Mouse (Mus musculus) neural tube, embryonic 15.5 days (tissue): ENCODE measurements around the gene Ip6k3. TPM values are rescaled to one million over a fixed set of nuclear protein-coding genes. Genes with fewer than 3 reads are reported as not detected.

Experiments
- ATAC-seq: fragments of 200-750 bp; cut with Nextera tagmentation; 2 replicates; pipeline ENCODE4 v1.8.0; 2017; ENCODE audit warnings: mild to moderate bottlenecking, moderate TSS enrichment, moderate library complexity; ENCODE audit not compliant: low FRiP score
- H3K27ac ChIP-seq: fragments of 300-500 bp; sonication (generic); replicated peaks from 2 replicates; pipeline ENCODE4 v1.5.1; 2015; ENCODE audit warnings: mild to moderate bottlenecking, inconsistent platforms
- H3K27me3 ChIP-seq: fragments of 300-500 bp; sonication (generic); replicated peaks from 2 replicates; pipeline ENCODE4 v1.6.1; 2015; ENCODE audit warnings: inconsistent platforms
- H3K36me3 ChIP-seq: fragments of 300-500 bp; sonication (generic); 2 replicates; pipeline ENCODE4 v1.6.1; 2015; ENCODE audit warnings: inconsistent platforms
- H3K4me1 ChIP-seq: fragments of 300-500 bp; sonication (generic); 2 replicates; pipeline ENCODE4 v1.6.1; 2015; ENCODE audit warnings: inconsistent platforms
- H3K4me2 ChIP-seq: fragments of 300-500 bp; sonication (generic); 2 replicates; pipeline ENCODE4 v1.6.1; 2015; ENCODE audit warnings: inconsistent platforms, mild to moderate bottlenecking, moderate library complexity
- H3K4me3 ChIP-seq: fragments of 300-500 bp; sonication (generic); replicated peaks from 2 replicates; pipeline ENCODE4 v1.5.1; 2015; ENCODE audit warnings: mild to moderate bottlenecking, inconsistent platforms
- H3K9ac ChIP-seq: fragments of 300-500 bp; sonication (generic); replicated peaks from 2 replicates; pipeline ENCODE4 v1.6.1; 2015; ENCODE audit warnings: mild to moderate bottlenecking, inconsistent platforms
- H3K9me3 ChIP-seq: fragments of 300-500 bp; sonication (generic); replicated peaks from 2 replicates; pipeline ENCODE4 v1.6.1; 2016; ENCODE audit warnings: inconsistent platforms
- WGBS: fragments of 180-500 bp; shearing (Covaris S2); methylation state at CpG from one replicate; pipeline ENCODE4 v1.1.7; 2015; ENCODE audit warnings: mixed read lengths; 5-methylcytosine and 5-hydroxymethylcytosine counted together
- polyA plus RNA-seq: library from polyadenylated mRNA; unstranded; fragments of >200 nt; fragmentation: Nextera tagmentation; extraction: Ambion mirVana; gene quantifications from 2 replicates; pipeline ENCODE4 v1.2.1, GENCODE M21; 2015

The Ip6k3 gene
- polyA plus RNA-seq, 1 experiment from 2014 or later, result 0.23 TPM

DNA sequence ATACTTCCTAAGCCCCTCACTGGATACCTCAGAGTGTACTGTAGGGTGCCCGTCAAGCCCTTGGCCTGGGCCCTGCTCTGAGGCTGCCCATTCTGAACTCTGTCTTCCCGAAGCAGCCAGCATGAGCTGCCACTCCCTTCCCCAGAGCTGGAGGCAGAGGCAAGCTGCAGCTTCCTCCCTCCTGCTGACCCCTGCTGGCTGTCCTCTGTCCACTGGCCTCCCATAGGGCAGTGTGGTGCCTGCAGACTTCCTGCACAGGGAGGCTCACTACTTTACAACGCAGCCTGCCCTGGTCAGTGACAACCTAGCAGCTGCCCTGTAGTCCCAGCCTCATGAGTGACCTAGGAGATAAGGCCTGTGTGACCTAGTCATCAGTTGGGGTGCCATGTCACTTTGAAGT lies 14.1 kb upstream of the Ip6k3 start:
- peaks cover 4% of the 10 kb centered on the region; the same call in 1 of the 2 replicates for H3K4me1 ChIP-seq
- no peak for ATAC-seq
- H3K36me3 ChIP-seq, result no peaks in the 10 kb centered on the region
- 35% methylated on average over 3 of the region's 3 CpGs for WGBS
- no peak overlapping the region for H3K27ac ChIP-seq
- H3K4me2 ChIP-seq, result no peak overlapping the region
- no peaks in the 10 kb centered on the region for H3K9me3 ChIP-seq
- no peak overlapping the region for H3K9ac ChIP-seq
- no peaks in the 10 kb centered on the region for H3K27me3 ChIP-seq
- H3K4me3 ChIP-seq, result no peak overlapping the region

DNA sequence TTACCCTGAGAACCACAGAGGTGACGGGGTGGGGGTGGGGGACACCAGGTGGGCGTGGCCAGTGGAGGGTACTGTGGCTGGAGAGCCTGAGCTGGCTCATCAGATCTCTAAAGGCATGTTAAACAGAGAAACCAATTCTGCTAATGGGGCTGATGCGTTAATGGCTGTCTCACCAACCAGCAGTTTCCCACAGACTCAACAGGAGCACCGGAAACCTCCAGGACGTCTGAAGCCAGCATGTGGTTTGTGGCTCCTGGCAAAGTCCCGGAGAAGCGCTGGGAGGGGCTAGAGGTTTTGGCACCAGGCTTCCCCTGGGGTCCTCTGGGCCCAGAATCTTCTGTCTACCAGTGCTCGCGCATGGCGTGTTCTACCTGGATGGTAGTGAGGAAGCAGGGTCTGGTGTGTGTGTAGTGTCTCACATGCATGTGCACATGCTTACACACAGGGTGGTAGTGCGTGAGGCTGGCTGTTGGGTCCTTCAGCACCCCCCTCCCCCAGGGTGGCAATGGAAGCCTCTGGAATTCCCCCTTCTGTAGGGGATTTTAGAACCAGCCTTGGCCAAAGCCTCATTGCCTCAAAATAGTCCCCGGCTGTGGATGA lies 12.2 kb upstream of the Ip6k3 start:
- H3K9ac ChIP-seq, result no peak overlapping the region
- WGBS, result 51% methylated on average over 12 of the region's 12 CpGs
- H3K4me3 ChIP-seq, result no peak overlapping the region
- no peak overlapping the region for H3K4me2 ChIP-seq
- no peak for ATAC-seq
- peaks cover 20% of the 10 kb centered on the region for H3K4me1 ChIP-seq
- H3K27me3 ChIP-seq, result no peaks in the 10 kb centered on the region
- H3K36me3 ChIP-seq, result no peaks in the 10 kb centered on the region
- no peaks in the 10 kb centered on the region for H3K9me3 ChIP-seq
- H3K27ac ChIP-seq, result no peak overlapping the region

- Histone ChIP-seq H3K9ac (no peak overlapping the region), H3K4me3 (no peak overlapping the region), H3K9me3 (no peaks in the 10 kb centered on the region), H3K4me1 (peaks cover 20% of the 10 kb centered on the region), H3K27me3 (no peaks in the 10 kb centered on the region), H3K4me2 (no peak overlapping the region), H3K27ac (no peak overlapping the region), H3K36me3 (no peaks in the 10 kb centered on the region)
- 82% methylated on average over 17 of the region's 17 CpGs for WGBS
- ATAC-seq, result no peak
Observed at GRCm38 (mm10) chr17:27178427-27179177, 11.0 kb upstream of the Ip6k3 start.

GRCm38 (mm10) chr17:27178019-27178418 lies 10.4 kb upstream of the Ip6k3 start:
- Histone ChIP-seq H3K27me3 (no peaks in the 10 kb centered on the region), H3K27ac (no peak overlapping the region), H3K9ac (no peak overlapping the region), H3K4me1 (peaks cover 20% of the 10 kb centered on the region), H3K9me3 (no peaks in the 10 kb centered on the region), H3K4me2 (no peak overlapping the region), H3K36me3 (no peaks in the 10 kb centered on the region), H3K4me3 (no peak overlapping the region)
- 94% methylated on average over 9 of the region's 9 CpGs for WGBS
- no peak for ATAC-seq

- WGBS, result 80% methylated on average over 4 of the region's 4 CpGs
- Histone ChIP-seq H3K9me3 (no peaks in the 10 kb centered on the region), H3K27ac (no peak overlapping the region), H3K4me3 (no peak overlapping the region), H3K9ac (no peak overlapping the region), H3K27me3 (no peaks in the 10 kb centered on the region), H3K4me2 (no peak overlapping the region), H3K36me3 (no peaks in the 10 kb centered on the region), H3K4me1 (peaks cover 20% of the 10 kb centered on the region)
- no peak for ATAC-seq
Observed at GRCm38 (mm10) chr17:27176754-27177153, 9.2 kb upstream of the Ip6k3 start.

GRCm38 (mm10) chr17:27176287-27176686 lies 8.7 kb upstream of the Ip6k3 start:
- Histone ChIP-seq H3K4me3 (no peak overlapping the region), H3K27ac (peak overlapping the region; percentile 23; the same call in 1 of the 2 replicates), H3K9ac (no peak overlapping the region), H3K4me2 (no peak overlapping the region), H3K36me3 (no peaks in the 10 kb centered on the region), H3K27me3 (no peaks in the 10 kb centered on the region), H3K9me3 (no peaks in the 10 kb centered on the region), H3K4me1 (peaks cover 20% of the 10 kb centered on the region)
- WGBS, result 79% methylated on average over 3 of the region's 3 CpGs
- no peak for ATAC-seq

DNA sequence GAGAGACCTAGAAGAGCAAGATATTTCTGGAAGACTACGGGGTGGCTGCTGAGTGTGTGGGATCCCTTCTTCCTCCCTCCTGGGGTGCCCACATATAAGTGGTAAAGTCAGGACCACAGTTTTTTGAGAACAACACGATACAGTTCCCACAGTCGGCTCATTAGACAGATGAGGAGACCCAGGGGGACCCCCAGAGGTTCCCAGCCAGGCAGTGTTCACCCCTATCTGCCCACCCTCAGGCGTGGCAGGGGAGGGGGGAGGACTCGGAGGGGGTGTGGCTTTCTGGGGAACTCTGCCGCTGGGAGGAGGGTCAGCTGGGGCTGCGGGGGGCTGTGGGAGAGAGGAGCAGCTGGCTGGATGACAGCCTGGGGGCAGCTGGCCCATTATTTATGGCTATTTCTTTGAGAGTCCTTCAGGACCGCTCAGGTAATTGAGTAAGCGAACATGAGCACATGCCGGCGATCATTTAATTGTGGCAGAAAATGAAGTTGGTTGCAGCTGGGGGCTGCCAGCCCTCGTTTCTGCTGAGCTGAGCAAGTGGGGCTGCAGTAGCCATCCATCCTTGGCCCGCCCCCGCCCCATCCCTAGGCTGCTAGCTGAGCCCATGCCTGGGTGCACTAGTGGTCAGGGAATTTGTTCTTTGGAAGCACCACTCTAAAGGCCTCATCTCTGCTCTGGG lies 7.7 kb upstream of the Ip6k3 start:
- Histone ChIP-seq H3K27me3 (no peaks in the 10 kb centered on the region), H3K9me3 (no peaks in the 10 kb centered on the region), H3K4me2 (peak overlapping the region; percentile 10; the same call in 1 of the 2 replicates), H3K4me1 (peaks cover 20% of the 10 kb centered on the region), H3K9ac (no peak overlapping the region), H3K36me3 (no peaks in the 10 kb centered on the region), H3K27ac (peak overlapping the region; percentile 54; the same call in 1 of the 2 replicates), H3K4me3 (no peak overlapping the region)
- peak; percentile 52 for ATAC-seq
- WGBS, result 11% methylated on average over 14 of the region's 14 CpGs

DNA sequence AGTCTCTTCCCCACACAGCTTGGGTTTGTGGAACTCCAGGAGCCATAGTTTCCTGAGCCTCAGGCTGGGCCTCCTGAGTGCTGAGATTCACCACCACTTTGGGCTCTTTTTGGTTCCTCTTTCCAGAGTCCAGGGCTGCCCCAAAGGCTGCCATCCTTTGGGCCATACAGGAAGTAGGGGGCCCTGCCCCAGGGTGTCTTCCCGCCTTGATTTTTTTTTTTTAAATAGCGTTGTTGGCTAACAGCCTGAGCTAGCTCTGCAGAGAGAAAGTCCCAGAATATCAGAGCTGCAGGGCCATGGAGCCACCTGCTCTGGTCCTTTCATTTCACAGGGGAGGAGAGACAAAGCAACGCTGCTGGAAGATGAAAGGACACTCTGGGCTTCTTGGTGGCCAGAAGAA lies 6.1 kb upstream of the Ip6k3 start:
- Histone ChIP-seq H3K27me3 (no peaks in the 10 kb centered on the region), H3K9me3 (no peaks in the 10 kb centered on the region), H3K36me3 (no peaks in the 10 kb centered on the region), H3K9ac (no peak overlapping the region), H3K4me1 (peaks cover 16% of the 10 kb centered on the region), H3K4me2 (no peak overlapping the region), H3K27ac (no peak overlapping the region), H3K4me3 (no peak overlapping the region)
- WGBS, result 55% methylated on average over 3 of the region's 3 CpGs
- ATAC-seq, result no peak

DNA sequence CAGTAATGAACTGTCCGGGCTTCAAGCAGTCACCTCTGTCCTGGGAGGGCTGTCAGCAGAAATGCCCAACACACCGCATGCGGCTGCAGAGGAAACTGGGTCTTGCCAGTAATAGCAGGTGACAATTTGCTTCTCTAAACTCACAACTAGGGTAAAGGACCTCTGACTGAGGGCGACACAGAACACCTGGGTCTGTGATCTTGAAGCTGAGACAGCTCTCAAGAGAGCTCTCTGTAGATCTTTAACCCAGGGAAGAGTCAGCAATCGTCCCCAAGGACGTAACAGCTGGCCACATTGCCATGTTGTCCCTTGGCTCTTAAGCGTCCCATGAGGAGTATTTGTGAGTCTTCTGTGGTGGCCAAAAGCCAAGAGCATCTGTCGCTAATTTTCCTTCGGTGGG lies 4.9 kb upstream of the Ip6k3 start:
- H3K4me3 ChIP-seq, result no peak overlapping the region
- H3K4me2 ChIP-seq, result no peak overlapping the region
- H3K36me3 ChIP-seq, result no peaks in the 10 kb centered on the region
- H3K27me3 ChIP-seq, result no peaks in the 10 kb centered on the region
- H3K9ac ChIP-seq, result no peak overlapping the region
- H3K9me3 ChIP-seq, result no peaks in the 10 kb centered on the region
- peaks cover 16% of the 10 kb centered on the region for H3K4me1 ChIP-seq
- ATAC-seq, result no peak
- H3K27ac ChIP-seq, result no peak overlapping the region
- 75% methylated on average over 9 of the region's 9 CpGs for WGBS

GRCm38 (mm10) chr17:27171121-27171520 lies 3.5 kb upstream of the Ip6k3 start:
- Histone ChIP-seq H3K27ac (no peak overlapping the region), H3K4me3 (no peak overlapping the region), H3K9ac (no peak overlapping the region), H3K4me1 (peaks cover 12% of the 10 kb centered on the region), H3K4me2 (no peak overlapping the region), H3K27me3 (no peaks in the 10 kb centered on the region), H3K9me3 (no peaks in the 10 kb centered on the region), H3K36me3 (no peaks in the 10 kb centered on the region)
- WGBS, result 77% methylated on average over 5 of the region's 5 CpGs
- ATAC-seq, result no peak

- H3K27ac ChIP-seq, result no peak overlapping the region
- H3K36me3 ChIP-seq, result no peaks in the 10 kb centered on the region
- H3K4me1 ChIP-seq, result peaks cover 9% of the 10 kb centered on the region
- H3K9ac ChIP-seq, result no peak overlapping the region
- no peak overlapping the region for H3K4me3 ChIP-seq
- WGBS, result 81% methylated on average over 11 of the region's 11 CpGs
- ATAC-seq, result no peak
- no peaks in the 10 kb centered on the region for H3K9me3 ChIP-seq
- no peaks in the 10 kb centered on the region for H3K27me3 ChIP-seq
- H3K4me2 ChIP-seq, result no peak overlapping the region
Observed at GRCm38 (mm10) chr17:27169952-27170695, 2.5 kb upstream of the Ip6k3 start.
